Mouse (Mus musculus) heart, postnatal 0 days (tissue): ENCODE measurements around the gene Hdac11.

Source experiments
- CTCF ChIP-seq: IDR thresholded peaks from 2 replicates; pipeline ENCODE4 v1.5.1; 2016; ENCODE audit warnings: antibody characterized with exemption, control low read depth, low read depth
- EP300 ChIP-seq: IDR thresholded peaks from 2 replicates; pipeline ENCODE4 v1.6.1; 2016; ENCODE audit warnings: antibody characterized with exemption, low read depth

DNA sequence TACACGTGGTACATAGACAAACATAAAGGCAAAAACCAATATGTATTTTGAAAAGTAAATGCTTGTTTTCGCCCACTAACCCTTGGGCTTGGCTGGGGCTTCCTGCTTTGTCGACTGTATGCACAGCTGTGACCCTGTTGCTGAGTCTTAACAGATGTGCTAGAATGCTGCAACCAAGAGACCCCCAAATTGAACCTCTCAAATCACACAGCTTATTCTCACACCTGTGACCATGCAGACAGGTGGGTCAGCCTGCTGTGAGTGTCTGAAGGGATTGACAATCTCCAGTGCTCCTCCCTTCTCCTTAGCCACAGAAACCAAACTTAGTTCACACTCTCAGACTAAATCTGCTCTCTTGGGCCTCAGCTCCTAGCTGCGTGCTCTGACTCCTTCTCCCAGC lies 1.8 kb upstream of the Hdac11 start:
- TF ChIP-seq CTCF (no peak), EP300 (no peak)
